Mouse (Mus musculus) MEL-GATA-1-ER (cell line): Measurements from ENCODE around the gene BC030867.

Experiments used
- DNase-seq: peaks from one replicate; pipeline ENCODE4 v3.0.0-alpha.2; 2012; ENCODE audit warnings: low read depth; ENCODE audit errors: extremely low read depth

The BC030867 gene

GRCm38 (mm10) chr11:102248630-102249230 lies at the start of gene BC030867:
Gene BC030867, plus strand, starts transcription at chr11:102248882.
- peak; percentile 85 for DNase-seq

GRCm38 (mm10) chr11:102199856-102200255 lies 48.8 kb upstream of the BC030867 start:
- no peak for DNase-seq

- no peak for DNase-seq
Observed at GRCm38 (mm10) chr11:102201408-102201821, 47.3 kb upstream of the BC030867 start.

DNA sequence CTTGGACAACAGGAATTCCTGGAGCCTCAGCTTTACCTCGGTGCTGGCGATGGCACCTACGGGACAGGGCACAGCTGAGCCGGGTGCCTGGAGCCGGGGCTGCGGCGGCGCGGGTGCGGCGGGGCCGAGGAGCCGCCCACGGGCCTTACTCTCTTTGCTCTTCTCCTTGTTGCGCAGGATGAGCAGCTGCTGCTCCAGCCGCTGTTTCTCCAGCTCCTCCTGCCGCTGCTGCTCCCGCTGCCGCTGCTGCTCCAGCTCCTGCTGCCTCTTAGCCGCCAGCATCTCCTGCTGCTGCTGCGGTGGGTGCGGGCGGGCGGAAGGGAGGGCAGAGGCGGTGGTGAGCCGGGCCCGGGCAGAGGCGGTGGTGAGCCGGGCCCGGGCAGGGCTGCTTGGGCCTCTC lies 42.2 kb upstream of the BC030867 start:
- no peak for DNase-seq

- no peak for DNase-seq
Observed at GRCm38 (mm10) chr11:102207825-102208777, 40.6 kb upstream of the BC030867 start.

- no peak for DNase-seq
Observed at GRCm38 (mm10) chr11:102208846-102209245, 39.8 kb upstream of the BC030867 start.

DNA sequence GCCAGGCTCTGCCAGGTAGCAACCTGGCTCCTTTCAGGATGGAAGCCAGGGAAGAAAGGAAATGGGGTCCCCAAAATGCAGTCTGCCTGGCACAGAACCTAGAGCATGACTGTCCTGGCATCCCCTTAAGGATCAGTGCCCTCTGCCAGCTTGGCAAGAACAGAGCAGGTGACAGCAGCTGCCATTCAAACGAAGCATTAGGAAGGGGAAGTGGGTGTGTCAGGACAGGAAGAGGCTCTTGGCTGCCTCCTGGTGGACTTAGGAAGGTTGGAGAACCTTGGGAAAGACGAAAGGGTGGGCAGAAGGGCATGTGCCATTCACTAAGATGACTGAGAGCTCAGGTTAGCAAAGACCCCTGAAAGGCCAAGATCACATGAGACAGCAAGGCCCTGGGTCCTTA lies 38.9 kb upstream of the BC030867 start:
- DNase-seq = no peak

DNA sequence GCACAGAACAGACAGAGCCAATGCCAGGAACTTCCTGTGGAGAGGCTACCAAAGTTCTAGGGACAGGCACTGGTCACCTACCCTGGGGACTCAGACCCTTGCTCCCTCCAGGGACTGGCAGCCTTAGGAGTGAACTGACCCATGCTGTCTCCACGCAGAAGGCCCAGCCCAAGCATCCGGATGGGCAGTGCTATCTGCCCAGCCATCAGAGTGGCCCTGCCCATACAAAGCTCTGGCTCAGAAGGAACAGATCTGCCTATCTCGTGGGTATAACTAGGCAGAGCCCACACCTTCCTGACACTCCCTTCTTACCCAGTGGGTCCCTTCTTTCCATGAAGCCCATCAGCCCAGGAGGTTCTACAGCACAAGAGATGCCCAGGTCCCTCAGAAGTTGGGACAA lies 38.5 kb upstream of the BC030867 start:
- no peak for DNase-seq

DNA sequence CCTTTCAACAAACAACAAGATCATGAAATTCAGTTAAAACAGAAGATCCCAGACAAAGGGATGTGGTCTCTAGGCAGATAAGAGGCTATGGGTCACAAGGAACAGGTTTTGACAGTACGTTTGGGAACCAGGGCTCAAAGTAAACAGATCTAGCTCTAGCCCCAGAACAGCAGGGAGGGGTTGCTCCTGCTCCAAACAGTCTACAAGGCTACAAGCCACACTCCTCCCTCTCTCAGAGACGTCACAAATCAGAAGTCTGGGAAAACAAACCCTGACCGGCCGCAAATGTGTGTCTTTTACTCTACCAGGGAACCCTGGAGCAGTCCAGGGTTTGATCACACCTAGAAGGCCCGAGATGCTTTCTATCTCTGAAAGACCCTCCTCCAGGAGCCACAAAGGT lies 37.7 kb upstream of the BC030867 start:
- no peak for DNase-seq

DNA sequence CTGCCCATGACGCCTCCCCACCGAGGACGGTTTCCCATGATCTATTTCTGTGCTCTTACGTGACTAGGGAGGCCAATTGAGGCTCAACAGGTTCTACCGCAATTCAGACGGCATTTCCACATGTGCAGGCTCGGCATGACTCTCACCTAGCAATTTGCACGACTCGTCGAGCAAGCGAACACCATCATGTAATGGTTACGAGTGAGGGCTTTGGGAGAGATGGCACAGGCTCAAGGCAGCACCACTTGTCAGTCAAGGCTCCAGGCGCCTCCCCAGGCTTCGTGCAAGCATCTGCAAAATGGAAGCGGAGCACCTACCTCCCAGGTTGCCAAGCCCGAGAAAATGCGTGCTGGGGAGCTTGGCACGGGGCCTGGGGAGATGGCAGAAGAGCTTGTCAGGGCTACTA lies 36.7 kb upstream of the BC030867 start:
- DNase-seq = no peak

- DNase-seq = no peak
Observed at GRCm38 (mm10) chr11:102214430-102215156, 34.1 kb upstream of the BC030867 start.

DNA sequence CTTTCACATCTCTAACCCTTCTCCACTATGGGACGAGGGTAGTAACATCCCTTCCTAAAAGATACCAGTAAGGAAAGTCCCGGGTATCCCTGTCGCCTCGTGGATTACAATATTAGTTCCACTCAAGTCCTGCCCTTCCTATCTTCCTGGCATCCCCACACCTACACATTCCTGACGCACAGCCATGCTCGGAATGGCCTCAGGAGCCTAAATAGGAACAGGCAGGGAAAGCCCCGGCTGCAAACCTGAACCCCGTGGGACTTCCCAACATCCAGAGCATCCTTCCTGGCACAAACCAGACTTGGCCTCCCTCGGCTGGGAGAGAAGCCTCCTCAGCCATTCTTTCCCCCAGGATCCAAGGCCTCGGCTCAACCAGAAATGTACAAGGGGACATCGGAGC lies 33.2 kb upstream of the BC030867 start:
- no peak for DNase-seq

DNA sequence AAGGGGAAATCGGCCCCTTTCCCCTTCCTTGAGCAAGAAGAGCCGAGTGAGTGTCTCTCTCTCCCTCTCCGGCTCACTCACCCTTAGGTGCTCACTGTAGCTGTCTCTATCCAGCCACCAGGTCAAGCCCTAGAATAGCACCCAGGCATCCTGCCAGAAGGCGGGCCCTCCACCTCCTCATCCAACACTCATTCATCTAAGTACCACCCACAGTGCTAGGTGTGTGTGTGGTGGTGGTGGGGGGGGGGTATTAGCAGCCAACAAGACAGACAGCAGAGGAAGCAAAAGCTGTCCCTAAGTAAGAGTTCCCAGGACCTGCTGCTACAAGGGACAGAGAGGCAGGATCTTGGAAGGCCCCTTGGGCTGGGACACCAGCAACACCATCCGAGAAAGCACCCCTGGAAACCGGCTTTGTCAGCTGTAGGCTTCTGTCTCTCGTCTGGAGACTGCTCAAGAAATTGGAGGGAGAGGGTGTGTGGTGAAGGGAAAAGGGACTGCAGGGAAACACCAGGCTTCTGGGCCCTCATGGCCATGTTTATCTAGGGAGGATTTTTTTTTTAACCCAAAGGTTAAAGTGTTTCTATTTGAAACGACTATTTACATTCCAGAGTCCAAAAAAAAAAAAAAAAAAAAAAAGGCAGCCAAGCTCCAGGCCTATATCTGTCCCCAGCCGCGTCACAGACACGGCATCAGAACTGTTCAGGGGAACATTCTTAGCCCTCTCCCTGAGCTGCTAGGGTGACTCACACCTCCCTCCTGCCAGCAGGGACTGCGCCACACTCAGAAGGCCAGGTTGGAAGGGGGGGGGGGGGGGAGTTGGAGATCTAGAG lies 32.4 kb upstream of the BC030867 start:
- DNase-seq = no peak

DNA sequence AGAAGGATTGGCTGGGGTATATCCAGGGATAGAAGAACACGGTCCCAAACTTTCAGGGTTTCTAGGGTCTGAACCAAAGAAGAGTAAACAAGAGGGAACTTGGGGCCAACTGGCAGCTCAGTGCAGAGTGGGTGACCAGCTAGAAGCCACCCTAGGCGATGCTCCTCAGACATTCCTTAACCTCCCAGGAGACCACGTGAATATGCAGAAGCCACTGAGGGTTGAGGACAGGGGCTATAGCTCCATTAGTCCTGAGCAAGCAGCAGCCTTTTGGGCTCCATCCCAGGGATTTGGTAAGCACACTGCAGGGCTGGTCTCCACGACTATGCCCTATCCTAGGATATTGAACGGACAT lies 31.8 kb upstream of the BC030867 start:
- DNase-seq = no peak

DNA sequence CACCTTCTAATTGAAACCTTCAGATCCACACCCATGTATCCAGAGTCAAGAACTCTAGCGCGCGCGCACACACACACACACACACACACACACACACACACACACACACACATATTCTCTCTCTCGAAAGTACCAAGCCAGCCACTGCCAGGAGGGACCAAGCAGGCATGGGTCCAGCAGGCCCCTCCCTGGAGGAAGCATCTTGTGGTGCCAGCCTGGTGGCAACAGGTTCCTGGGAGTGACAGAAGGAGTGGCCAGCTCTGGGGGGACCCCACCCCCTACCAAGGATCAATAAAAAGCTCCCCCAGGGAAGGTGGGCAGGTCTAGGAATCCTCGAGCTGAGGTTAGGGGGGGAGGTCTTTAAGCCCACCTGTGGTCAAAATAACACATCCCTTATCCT lies 31.3 kb upstream of the BC030867 start:
- DNase-seq = no peak

DNA sequence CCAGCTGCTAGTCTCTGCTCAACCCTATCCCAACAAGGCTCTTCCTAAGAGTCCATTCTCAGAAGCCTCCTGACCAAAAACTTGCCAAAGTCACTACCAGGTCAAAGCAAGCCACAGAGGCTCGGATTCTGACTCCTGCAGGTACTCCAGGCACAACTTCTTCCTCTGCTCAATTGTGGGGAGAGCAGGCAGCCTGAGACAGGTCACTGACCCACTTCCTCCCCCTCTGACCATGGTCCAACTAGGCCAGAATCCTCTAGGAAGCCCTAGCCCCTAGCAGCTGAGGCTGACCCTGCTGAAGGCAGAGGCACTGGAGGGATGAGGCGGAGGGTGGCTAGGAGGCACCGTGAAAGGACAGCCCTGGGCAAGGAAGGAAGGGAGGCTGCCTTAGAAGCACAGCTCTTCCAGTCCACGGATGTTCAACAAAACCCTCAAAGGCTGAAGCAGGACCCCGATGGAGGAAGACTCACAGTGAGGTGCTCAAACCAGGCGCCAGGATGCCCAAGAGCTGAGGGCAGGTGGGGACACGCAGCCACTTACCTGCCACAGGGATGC lies 30.7 kb upstream of the BC030867 start:
- DNase-seq = no peak

- peak; percentile 80 for DNase-seq
Observed at GRCm38 (mm10) chr11:102218783-102219182, 29.9 kb upstream of the BC030867 start.

- DNase-seq = no peak
Observed at GRCm38 (mm10) chr11:102219247-102219993, 29.3 kb upstream of the BC030867 start.

DNA sequence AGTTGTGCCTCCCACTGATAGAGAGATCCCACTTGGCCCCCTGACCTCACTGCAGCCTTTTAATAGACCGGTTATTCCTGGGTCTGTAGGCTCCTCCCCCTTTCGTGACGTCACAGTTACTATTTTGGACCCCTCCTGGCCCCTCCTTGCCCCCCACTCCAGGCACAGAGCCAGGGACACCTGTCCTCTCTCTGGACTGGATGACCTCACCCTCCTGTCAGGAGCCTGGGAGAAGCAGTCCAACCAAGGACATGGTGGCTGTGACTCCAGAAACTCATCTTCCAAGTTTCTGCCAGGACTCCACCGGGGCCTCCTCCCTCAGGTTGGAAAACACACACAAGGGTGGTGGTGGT lies 28.7 kb upstream of the BC030867 start:
- DNase-seq = no peak

DNA sequence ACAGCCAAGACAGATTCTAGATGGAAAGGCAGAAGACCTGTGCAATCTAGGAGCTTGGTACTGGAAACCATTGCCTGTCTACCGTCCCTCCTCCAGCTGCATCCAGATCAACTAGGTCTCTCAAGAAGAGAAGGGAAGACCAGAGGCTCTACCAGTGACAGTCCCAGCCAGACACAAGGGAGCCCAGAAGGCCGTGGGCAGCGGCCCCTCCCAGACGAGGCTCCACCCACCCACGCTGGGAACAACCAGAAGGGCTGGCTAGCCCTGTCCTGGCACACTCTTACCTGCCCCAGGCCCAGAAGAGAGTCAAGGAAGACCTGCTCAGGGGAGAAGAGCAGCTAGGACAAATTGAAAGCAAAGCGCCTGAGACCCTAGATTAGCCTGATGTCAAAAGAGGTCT lies 28.2 kb upstream of the BC030867 start:
- no peak for DNase-seq
